Mouse (Mus musculus) megakaryocyte, embryonic 14.5 days (primary cell): ENCODE measurements at regions not wholly inside any gene's neighbourhood (a gene's known extent, or its start where the extent isn't known, plus 50 kb on each side); places are given as distances from the start of the nearest gene placed in this dataset.

Experiments
- FLI1 ChIP-seq: IDR thresholded peaks from 2 replicates; pipeline ENCODE4 v1.6.1; 2012; ENCODE audit warnings: low read length, inconsistent platforms, mixed read lengths
- GATA1 ChIP-seq: IDR thresholded peaks from 3 replicates; pipeline ENCODE4 v1.6.1; 2012; ENCODE audit warnings: mixed read lengths, low read length, inconsistent platforms, borderline replicate concordance

DNA sequence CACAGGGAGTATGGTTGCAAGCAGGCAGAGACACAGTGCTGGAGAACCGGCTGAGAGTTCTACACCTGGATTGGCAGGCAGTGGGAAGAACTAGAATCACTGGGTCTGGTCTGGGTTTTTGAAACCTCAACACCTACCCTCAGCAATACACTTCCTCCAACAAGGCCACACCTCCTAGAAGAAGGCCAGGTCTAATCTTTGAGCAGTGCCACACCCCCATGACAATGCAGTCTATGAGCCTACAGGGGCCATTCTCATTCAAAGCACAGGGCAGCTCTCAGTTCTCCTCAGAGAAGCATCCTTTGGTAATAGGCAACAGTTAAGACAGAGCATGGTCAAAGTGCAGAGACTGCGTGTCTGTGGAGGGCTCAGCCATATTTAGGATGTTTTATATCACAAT, 300.8 kb downstream of the Bbx start:
- TF ChIP-seq GATA1 (no peak), FLI1 (no peak)
